In genomic region chr3:65871188-65871603, GRCm38 (mm10) we compare ENCODE assay signal across 8 mouse cellular contexts.
A peak's percentile ranks its signal among the peaks of the same experiment; 100 is the strongest.
DNase-seq lines count a peak whose midpoint lies in the region; ATAC-seq and TF ChIP-seq lines count a peak whose summit lies in the region.

No protein-coding gene starts in this region.

- H3K4me3 ChIP-seq in forebrain, postnatal 0 days (ENCODE audit: low read depth, low read length): no peak overlapping the region

- no peak overlapping the region for H3K9ac ChIP-seq in forebrain, postnatal 0 days

- H3K4me1 ChIP-seq in forebrain, postnatal 0 days (ENCODE audit: insufficient read depth): peaks cover 4% of the 10 kb centered on the region; the same call in 1 of the 2 replicates

- ATAC-seq in forebrain, postnatal 0 days: peak; percentile 77

- WGBS in forebrain, postnatal 0 days: 20% methylated on average over 12 of the region's 12 CpGs

- intact Hi-C loops in heart, postnatal 36 days (cut with DNase I): loop anchor here (2.0 kb wide), 1 partner anchor 58 kb away; no protein-coding TSS in a partner anchor

- no peak overlapping the region for H3K27ac ChIP-seq in forebrain, postnatal 0 days (ENCODE audit: low read depth, low read length)

- DNase-seq in R1 (ENCODE audit: low read depth, low spot score): peak; percentile 44
- peak; percentile 34 for DNase-seq in cerebellum, adult 8-10 months
- no peak for DNase-seq in forebrain, postnatal 0 days
- DNase-seq in heart, postnatal 36 days: peak; percentile 62 to 78
- peak; percentile 79 to 86 for DNase-seq in kidney, postnatal 4 days
- peak; percentile 57 for DNase-seq in lung, postnatal 14 days
- peak; percentile 30 for DNase-seq in right cerebral cortex, adult 18-20 months
- DNase-seq in c-Kit-positive CD71-positive TER-119-positive erythroid progenitor cells, embryonic 14.5 days (ENCODE audit: low spot score): no peak

- no peak for TF ChIP-seq CTCF in forebrain, postnatal 0 days (IDR thresholded peaks at IDR 0.05; ENCODE audit: low read depth)

- no peaks in the 10 kb centered on the region for H3K27me3 ChIP-seq in forebrain, postnatal 0 days (ENCODE audit: insufficient read depth, low read length)

- no peak overlapping the region for H3K4me2 ChIP-seq in forebrain, postnatal 0 days (ENCODE audit: low read depth)

- H3K9me3 ChIP-seq in forebrain, postnatal 0 days (ENCODE audit: low read length): no peaks in the 10 kb centered on the region

- no peaks in the 10 kb centered on the region for H3K36me3 ChIP-seq in forebrain, postnatal 0 days (ENCODE audit: insufficient read depth)

Comparison
In these comparisons a context has a peak if more than half of its experiments do, and no peak if none do; other contexts are left out.
1. DNase-seq: peak in R1 (single experiment), cerebellum, adult 8-10 months (single experiment), heart, postnatal 36 days (2 of 2), kidney, postnatal 4 days (2 of 2), lung, postnatal 14 days (single experiment) and right cerebral cortex, adult 18-20 months (single experiment); none in forebrain, postnatal 0 days (single experiment) and c-Kit-positive CD71-positive TER-119-positive erythroid progenitor cells, embryonic 14.5 days (single experiment).